Mouse (Mus musculus) heart, embryonic 12.5 days (tissue): Measurements from ENCODE around the gene Myoz1. TPM values are rescaled to one million over a fixed set of nuclear protein-coding genes. Genes with fewer than 3 reads are reported as not detected.
"Not testable (repeated sequence)": the region's sequence is repeated elsewhere in the genome, so short reads cannot be mapped to it uniquely, and the experiment has no call there.

Experiments used
- ATAC-seq: fragments of 200-750 bp; cut with Nextera tagmentation; 2 replicates; pipeline ENCODE4 v1.8.0; 2017; ENCODE audit warnings: moderate TSS enrichment, moderate library complexity; ENCODE audit not compliant: insufficient number of reproducible peaks, low FRiP score
- H3K27ac ChIP-seq: fragments of 300-500 bp; sonication (generic); 2 replicates; pipeline ENCODE4 v1.5.1; 2016; ENCODE audit warnings: mild to moderate bottlenecking, moderate library complexity; ENCODE audit not compliant: poor library complexity, severe bottlenecking
- H3K27me3 ChIP-seq: fragments of 300-500 bp; sonication (generic); replicated peaks from 2 replicates; pipeline ENCODE4 v1.6.1; 2016; ENCODE audit warnings: mild to moderate bottlenecking, moderate library complexity
- H3K36me3 ChIP-seq: fragments of 300-500 bp; sonication (generic); 2 replicates; pipeline ENCODE4 v1.6.1; 2016; ENCODE audit warnings: mild to moderate bottlenecking, moderate library complexity
- H3K4me1 ChIP-seq: fragments of 300-500 bp; sonication (generic); replicated peaks from 2 replicates; pipeline ENCODE4 v1.6.1; 2016; ENCODE audit warnings: mild to moderate bottlenecking
- H3K4me2 ChIP-seq: fragments of 300-500 bp; sonication (generic); 2 replicates; pipeline ENCODE4 v1.6.1; 2016; ENCODE audit warnings: mild to moderate bottlenecking, moderate library complexity
- H3K4me3 ChIP-seq: fragments of 300-500 bp; sonication (generic); 2 replicates; pipeline ENCODE4 v1.5.1; 2016; ENCODE audit warnings: mild to moderate bottlenecking
- H3K9ac ChIP-seq: fragments of 300-500 bp; sonication (generic); 2 replicates; pipeline ENCODE4 v1.6.1; 2016; ENCODE audit warnings: mild to moderate bottlenecking, moderate library complexity
- H3K9me3 ChIP-seq: fragments of 300-500 bp; sonication (generic); replicated peaks from 2 replicates; pipeline ENCODE4 v1.6.1; 2016; ENCODE audit warnings: mild to moderate bottlenecking, moderate library complexity
- WGBS: fragments of 180-500 bp; shearing (Covaris S2); methylation state at CpG from one replicate; pipeline ENCODE4 v1.1.7; 2016; 5-methylcytosine and 5-hydroxymethylcytosine counted together
- polyA plus RNA-seq: library from polyadenylated mRNA; unstranded; fragments of >200 nt; fragmentation: Nextera tagmentation; extraction: Ambion mirVana; gene quantifications from 2 replicates; pipeline ENCODE4 v1.2.1, GENCODE M21; 2016

Myoz1 gene
- 19.2 and 19.7 TPM in 2 replicates for polyA plus RNA-seq

DNA sequence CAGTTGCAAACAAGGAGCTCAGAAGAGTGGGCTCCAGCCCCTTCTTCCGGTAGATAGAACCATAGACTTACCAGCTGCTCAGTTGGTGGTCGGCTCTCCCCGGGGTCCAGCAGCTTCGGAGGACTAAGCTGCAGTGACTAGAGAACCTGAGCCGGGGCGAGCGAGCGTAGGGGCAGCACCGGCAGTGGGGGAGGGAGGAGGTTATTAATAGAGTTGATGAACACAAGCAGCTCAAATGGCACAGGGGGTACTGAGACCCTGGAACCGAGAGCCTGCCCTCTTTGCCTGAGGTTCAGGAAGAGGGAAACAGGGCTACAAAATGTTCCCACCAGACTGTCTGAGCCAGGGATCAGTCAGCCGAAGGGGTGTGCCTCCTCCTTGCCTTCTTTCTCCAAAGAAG, at the start of gene Myoz1:
Myoz1 (minus strand) TSS at position 180 of the 400 bp plus-strand sequence.
- Histone ChIP-seq H3K9ac (peak within 1 kb of the TSS; percentile 59), H3K9me3 (no peaks in the 10 kb centered on the region)
- WGBS = 23% methylated on average over 11 of the region's 11 CpGs

DNA sequence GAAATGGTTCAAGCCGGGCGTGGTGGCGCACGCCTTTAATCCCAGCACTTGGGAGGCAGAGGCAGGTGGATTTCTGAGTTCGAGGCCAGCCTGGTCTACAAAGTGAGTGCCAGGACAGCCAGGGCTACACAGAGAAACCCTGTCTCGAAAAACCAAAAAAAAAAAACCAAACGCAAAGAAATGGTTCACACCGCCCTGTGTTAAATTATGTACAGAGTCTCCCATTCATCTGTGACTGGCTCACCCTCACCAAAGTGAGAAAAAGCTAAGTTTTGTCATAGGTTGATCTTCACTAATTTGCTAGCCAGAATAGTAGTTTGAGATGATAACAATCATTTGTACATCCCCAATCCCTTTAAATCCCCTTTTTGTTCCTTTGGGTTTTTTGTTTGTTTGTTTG, 47.1 kb upstream of the Myoz1 start:
- not testable (repeated sequence) for H3K27me3 ChIP-seq, ATAC-seq, H3K9me3 ChIP-seq
- WGBS = 6% methylated on average over 8 of the region's 8 CpGs
- Histone ChIP-seq H3K9ac (peak overlapping the region; percentile 95), H3K36me3 (peaks cover 22% of the 10 kb centered on the region), H3K4me2 (peak overlapping the region; percentile 80), H3K4me3 (peak overlapping the region; percentile 98), H3K27ac (peak overlapping the region; percentile 96), H3K4me1 (peaks cover 32% of the 10 kb centered on the region)

More for the DNA sequence above, at the start of gene Myoz1:
- H3K27ac ChIP-seq = peak within 1 kb of the TSS; percentile 62
- peak within 1 kb of the TSS; percentile 57 for H3K4me2 ChIP-seq
- H3K4me1 ChIP-seq = peaks cover 52% of the 10 kb centered on the region
- no peak for ATAC-seq
- H3K36me3 ChIP-seq = peaks cover 14% of the 10 kb centered on the region; the same call in 1 of the 2 replicates
- H3K27me3 ChIP-seq = no peaks in the 10 kb centered on the region
- H3K4me3 ChIP-seq = peak within 1 kb of the TSS; percentile 32

DNA sequence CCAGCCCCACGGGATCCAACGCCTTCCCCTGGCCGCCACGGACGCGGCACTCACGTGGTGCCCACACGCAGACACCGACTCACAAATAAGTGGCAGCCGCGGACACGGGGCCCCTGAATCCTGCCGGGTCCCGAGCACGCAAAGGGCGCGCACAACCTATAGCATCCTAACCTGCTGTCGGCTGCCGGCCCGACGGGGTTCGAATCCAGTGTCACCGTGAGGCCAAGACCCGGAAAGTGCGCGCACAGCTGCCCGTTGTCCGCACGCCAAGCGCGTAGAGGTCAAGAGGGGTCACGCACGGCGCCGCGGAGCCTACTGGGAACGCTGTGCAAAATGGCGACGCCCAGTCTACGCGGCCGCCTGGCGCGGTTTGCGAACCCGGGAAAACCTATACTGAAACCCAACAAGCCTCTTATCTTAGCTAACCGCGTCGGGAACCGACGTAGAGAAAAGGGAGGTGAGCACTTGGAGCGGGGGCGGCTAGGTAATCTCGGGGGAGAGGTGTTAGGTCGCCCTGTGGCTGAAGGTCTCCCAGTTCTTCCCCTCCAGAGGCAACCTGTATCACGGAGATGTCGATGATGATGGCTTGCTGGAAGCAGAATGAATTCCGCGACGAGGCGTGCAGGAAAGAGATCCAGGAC, 46.5 kb upstream of the Myoz1 start, which contains the start of gene Chchd1:
Chchd1 (plus strand) TSS at position 266 of the 641 bp plus-strand sequence.
- Histone ChIP-seq H3K4me3 (peak within 1 kb of the TSS; percentile 98), H3K9me3 (no peaks in the 10 kb centered on the region), H3K4me2 (peak within 1 kb of the TSS; percentile 80), H3K4me1 (peaks cover 35% of the 10 kb centered on the region), H3K27ac (peak within 1 kb of the TSS; percentile 96), H3K9ac (peak within 1 kb of the TSS; percentile 95), H3K27me3 (no peaks in the 10 kb centered on the region), H3K36me3 (peaks cover 28% of the 10 kb centered on the region)
- ATAC-seq = peak; percentile 83
- WGBS = under 1% methylated on average over 61 of the region's 61 CpGs

DNA sequence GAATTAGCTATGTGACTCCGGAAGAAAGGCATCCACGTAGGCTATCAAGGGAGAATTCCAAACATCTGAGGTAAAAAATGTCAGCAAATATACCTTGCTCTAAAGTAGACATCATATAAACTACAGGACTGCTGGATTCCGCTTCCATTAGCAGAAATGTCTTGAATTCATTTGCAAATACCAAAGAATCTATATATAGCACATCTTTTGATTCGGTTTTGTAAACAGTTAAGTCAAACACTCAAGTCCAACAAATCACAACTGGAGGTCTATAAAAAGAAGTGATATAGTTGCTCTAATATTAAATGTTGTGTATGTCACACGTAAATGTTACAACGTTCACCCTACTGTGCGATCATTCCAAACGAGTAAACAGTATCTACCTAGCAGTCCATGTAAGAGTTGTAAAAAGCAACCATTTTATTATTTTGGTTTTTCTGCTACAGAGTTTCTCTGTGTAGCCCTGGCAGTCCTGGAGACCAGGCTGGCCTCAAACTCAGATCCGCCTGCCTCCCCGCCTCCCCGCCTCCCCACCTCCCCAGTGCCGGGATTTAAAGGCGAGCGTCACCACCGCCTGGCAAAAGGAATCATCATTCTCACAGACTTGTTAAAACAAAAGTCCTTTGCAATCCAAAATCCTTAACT, 45.9 kb upstream of the Myoz1 start:
- H3K27me3 ChIP-seq = no peaks in the 10 kb centered on the region
- peaks cover 31% of the 10 kb centered on the region for H3K36me3 ChIP-seq
- peak overlapping the region; percentile 98 for H3K4me3 ChIP-seq
- peaks cover 42% of the 10 kb centered on the region for H3K4me1 ChIP-seq
- 8% methylated on average over 15 of the region's 15 CpGs for WGBS
- peak overlapping the region; percentile 80 for H3K4me2 ChIP-seq
- 0 out of 2 replicates have a peak, but pooled peaks have one; percentile 9 for ATAC-seq
- peak overlapping the region; percentile 96 for H3K27ac ChIP-seq
- H3K9me3 ChIP-seq = no peaks in the 10 kb centered on the region
- peak overlapping the region; percentile 95 for H3K9ac ChIP-seq

DNA sequence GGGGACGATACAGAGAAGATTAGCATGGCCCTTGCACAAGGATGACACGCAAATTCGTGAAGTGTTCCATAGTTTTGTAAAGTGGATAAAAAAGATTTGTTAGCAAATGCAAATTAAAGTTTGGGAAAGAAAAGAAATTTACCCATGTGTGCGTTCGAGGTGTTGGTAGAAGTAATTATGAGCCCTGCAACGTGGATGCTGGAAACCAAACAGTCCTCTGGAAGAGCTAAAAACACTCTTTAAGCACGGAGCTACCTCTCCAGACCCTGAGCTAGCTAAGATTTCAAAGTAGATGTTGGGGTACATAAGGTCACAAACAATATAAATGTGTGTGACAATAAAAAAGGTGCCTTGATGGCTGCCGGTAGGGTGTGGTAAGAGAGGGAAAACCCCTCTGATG, 45.2 kb upstream of the Myoz1 start:
- H3K9me3 ChIP-seq = no peaks in the 10 kb centered on the region
- no peak for ATAC-seq
- 79% methylated on average over 8 of the region's 8 CpGs for WGBS
- peaks cover 31% of the 10 kb centered on the region for H3K36me3 ChIP-seq
- H3K27me3 ChIP-seq = no peaks in the 10 kb centered on the region
- peaks cover 48% of the 10 kb centered on the region for H3K4me1 ChIP-seq
- H3K4me2 ChIP-seq = peak overlapping the region; percentile 66
- H3K9ac ChIP-seq = peak overlapping the region; percentile 66; the same call in 1 of the 2 replicates
- peak overlapping the region; percentile 98 for H3K4me3 ChIP-seq
- peak overlapping the region; percentile 44 for H3K27ac ChIP-seq

DNA sequence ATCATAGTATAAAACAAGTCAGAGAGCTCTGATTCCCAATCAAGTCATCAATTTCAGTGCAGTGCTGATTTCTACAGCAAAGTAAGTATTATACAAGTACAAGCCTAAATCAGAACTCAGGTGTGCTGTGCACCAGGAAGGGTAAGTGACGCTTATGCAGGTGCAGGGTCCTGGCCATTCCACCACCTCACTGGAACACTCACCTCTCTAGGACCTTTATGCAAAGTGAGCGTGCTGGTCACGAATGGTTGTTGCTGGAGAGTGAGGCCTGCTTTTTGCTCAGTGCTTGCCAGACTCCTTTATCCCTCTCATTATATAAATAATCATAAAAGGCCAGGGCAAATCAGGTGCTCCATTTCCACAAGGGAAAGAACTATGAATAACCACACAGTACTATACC, 44.0 kb upstream of the Myoz1 start:
- Histone ChIP-seq H3K4me1 (peaks cover 58% of the 10 kb centered on the region), H3K4me2 (no peak overlapping the region), H3K4me3 (no peak overlapping the region), H3K9me3 (no peaks in the 10 kb centered on the region), H3K27ac (no peak overlapping the region), H3K36me3 (peaks cover 32% of the 10 kb centered on the region), H3K9ac (no peak overlapping the region), H3K27me3 (no peaks in the 10 kb centered on the region)
- ATAC-seq = no peak
- WGBS = 79% methylated on average over 3 of the region's 3 CpGs

DNA sequence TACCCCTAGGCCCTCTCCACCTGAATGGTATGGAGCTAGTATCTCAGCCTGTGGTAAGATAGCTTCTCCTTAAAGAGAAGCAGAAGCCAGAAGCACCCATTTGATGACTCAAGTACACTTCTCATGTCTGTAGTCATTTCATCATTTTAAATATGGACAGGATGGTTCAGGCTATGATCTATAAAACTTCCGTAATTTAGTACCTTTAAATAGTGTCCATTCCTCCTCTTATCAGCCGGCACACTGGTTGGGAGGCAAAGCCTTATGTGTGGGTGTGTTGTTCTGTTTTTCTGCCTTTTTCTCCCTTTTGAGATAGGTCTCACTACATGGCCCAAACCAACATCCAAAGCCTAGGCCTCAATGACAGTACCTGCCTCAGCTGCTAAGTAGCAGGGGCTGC, 42.2 kb upstream of the Myoz1 start:
- WGBS = 65% methylated on average over 2 of the region's 2 CpGs
- ATAC-seq = no peak
- H3K36me3 ChIP-seq = peaks cover 31% of the 10 kb centered on the region
- no peak overlapping the region for H3K4me2 ChIP-seq
- no peak overlapping the region for H3K4me3 ChIP-seq
- H3K9ac ChIP-seq = 0 out of 2 replicates have a peak overlapping the region, but pooled peaks have one; percentile 36
- no peak overlapping the region for H3K27ac ChIP-seq
- peaks cover 66% of the 10 kb centered on the region for H3K4me1 ChIP-seq
- H3K9me3 ChIP-seq = no peaks in the 10 kb centered on the region
- no peaks in the 10 kb centered on the region for H3K27me3 ChIP-seq

DNA sequence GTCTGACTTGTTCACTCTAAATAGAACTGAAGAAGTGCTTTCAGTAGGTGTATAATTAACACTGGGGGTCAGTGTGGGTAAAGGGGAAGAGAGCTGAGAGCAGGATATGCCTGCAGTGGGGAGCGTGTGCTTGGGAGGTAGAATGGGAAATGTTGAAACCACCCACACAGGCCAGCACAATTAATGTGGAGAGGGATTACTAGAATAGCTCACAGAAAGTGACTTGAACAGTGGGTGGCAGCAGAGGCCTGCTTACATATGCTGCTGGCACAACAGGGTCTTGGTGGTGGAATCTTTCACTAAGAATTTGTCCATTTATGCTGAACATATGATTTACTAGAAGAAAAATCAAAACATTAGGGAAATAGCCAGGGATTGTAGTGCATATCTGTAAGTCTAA, 40.6 kb upstream of the Myoz1 start:
- Histone ChIP-seq H3K27ac (no peak overlapping the region), H3K4me3 (peak overlapping the region; percentile 96), H3K9me3 (no peaks in the 10 kb centered on the region), H3K4me1 (peaks cover 68% of the 10 kb centered on the region), H3K4me2 (peak overlapping the region; percentile 88), H3K36me3 (peaks cover 46% of the 10 kb centered on the region), H3K9ac (peak overlapping the region; percentile 97), H3K27me3 (no peaks in the 10 kb centered on the region)
- ATAC-seq = no peak
- 13% methylated on average over 1 of the region's 1 CpGs for WGBS

DNA sequence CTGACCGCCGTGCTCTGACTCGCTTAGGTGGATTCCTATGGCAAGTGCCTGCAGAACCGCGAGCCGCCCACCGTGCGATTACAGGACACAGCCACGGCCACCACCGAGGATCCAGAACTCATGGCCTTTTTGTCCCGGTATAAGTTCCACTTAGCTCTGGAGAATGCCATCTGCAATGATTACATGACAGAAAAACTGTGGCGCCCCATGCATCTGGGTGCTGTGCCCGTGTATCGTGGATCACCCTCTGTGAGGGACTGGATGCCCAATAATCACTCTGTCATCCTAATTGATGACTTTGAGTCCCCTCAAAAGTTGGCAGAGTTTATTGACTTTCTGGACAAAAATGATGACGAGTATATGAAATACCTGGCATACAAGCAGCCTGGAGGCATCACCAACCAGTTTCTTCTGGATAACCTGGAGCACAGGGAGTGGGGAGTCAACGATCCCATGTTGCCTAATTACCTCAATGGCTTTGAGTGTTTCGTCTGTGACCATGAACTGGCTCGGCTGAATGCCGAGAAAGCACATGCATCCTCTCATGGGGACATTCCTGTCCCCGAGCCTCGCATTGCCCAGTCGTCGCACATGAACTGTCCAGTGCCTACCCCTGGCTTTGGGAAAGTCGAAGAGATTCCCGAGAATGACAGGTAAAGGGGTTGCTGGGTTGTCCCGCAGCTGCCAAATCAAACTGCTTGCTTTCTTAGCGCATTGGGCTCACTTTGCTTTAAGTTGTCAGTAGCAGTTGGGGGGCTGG, 39.6 kb upstream of the Myoz1 start:
- Histone ChIP-seq H3K4me1 (peaks cover 59% of the 10 kb centered on the region), H3K4me2 (peak overlapping the region; percentile 88), H3K36me3 (peaks cover 56% of the 10 kb centered on the region), H3K27me3 (no peaks in the 10 kb centered on the region), H3K9ac (peak overlapping the region; percentile 97), H3K9me3 (no peaks in the 10 kb centered on the region), H3K27ac (peak overlapping the region; percentile 99), H3K4me3 (peak overlapping the region; percentile 96)
- no peak for ATAC-seq
- WGBS = 13% methylated on average over 27 of the region's 27 CpGs

DNA sequence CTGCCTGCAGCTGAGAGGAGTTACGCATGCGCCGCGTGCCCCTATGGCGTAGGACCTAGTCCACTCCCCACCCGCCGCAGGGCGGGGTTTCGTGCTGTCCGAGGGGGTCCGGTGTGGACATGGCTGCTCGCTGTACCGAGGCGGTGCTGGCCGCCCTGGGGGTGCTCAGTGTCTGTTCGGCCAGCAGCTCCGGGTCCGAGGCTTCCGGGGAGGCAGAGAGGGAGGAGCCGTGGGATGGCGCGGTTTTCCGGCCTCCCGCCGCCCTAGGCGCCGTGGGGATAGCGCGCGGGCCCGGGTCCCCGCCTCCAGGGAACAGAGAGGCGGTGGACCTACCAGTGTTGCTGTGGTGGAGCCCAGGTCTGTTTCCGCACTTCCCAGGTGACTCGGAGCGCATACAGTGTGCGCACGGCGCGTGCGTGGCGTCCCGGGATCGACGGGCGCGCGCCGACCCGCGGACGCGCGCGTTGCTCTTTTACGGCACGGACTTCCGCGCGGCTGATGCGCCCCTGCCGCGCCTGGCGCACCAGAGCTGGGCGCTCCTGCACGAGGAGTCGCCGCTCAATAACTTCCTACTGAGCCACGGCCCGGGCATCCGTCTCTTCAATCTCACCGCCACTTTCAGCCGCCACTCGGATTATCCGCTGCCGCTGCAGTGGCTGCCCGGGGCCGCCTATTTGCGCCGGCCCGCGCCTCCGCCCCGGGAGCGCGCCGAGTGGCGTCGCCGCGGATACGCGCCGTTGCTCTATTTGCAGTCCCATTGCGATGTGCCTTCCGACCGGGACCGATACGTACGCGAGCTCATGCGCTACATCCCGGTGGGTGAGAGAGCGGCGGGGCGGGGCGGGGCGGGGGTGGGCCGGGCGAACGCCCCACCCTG, 38.8 kb upstream of the Myoz1 start, which contains the start of gene Fut11:
Fut11 (plus strand) TSS at position 85 of the 877 bp plus-strand sequence.
- ATAC-seq = peak; percentile 89
- Histone ChIP-seq H3K9ac (peak within 1 kb of the TSS; percentile 97), H3K9me3 (no peaks in the 10 kb centered on the region), H3K36me3 (peaks cover 64% of the 10 kb centered on the region), H3K27me3 (no peaks in the 10 kb centered on the region), H3K4me3 (peak within 1 kb of the TSS; percentile 96), H3K27ac (peak within 1 kb of the TSS; percentile 99), H3K4me1 (peaks cover 53% of the 10 kb centered on the region), H3K4me2 (peak within 1 kb of the TSS; percentile 88)
- under 1% methylated on average over 110 of the region's 111 CpGs for WGBS
